Mouse (Mus musculus) liver, embryonic 15.5 days (tissue): ENCODE data around the gene Ric3. TPM values are rescaled to one million over a fixed set of nuclear protein-coding genes. Genes with fewer than 3 reads are reported as not detected.

Experiments used
- ATAC-seq: fragments of 200-750 bp; cut with Nextera tagmentation; 2 replicates; pipeline ENCODE4 v1.8.0; 2017; ENCODE audit warnings: moderate number of reproducible peaks, mild to moderate bottlenecking, moderate library complexity; ENCODE audit not compliant: insufficient read depth
- H3K27ac ChIP-seq: fragments of 300-500 bp; sonication (generic); replicated peaks from 2 replicates; pipeline ENCODE4 v1.5.1; 2015; ENCODE audit warnings: mild to moderate bottlenecking, inconsistent platforms
- H3K27me3 ChIP-seq: fragments of 300-500 bp; sonication (generic); 2 replicates; pipeline ENCODE4 v1.6.1; 2015; ENCODE audit warnings: mild to moderate bottlenecking, inconsistent platforms
- H3K36me3 ChIP-seq: fragments of 300-500 bp; sonication (generic); replicated peaks from 2 replicates; pipeline ENCODE4 v1.6.1; 2015; ENCODE audit warnings: moderate library complexity, mild to moderate bottlenecking, inconsistent platforms
- H3K4me1 ChIP-seq: fragments of 300-500 bp; sonication (generic); replicated peaks from 2 replicates; pipeline ENCODE4 v1.6.1; 2015; ENCODE audit warnings: inconsistent platforms
- H3K4me2 ChIP-seq: fragments of 300-500 bp; sonication (generic); 2 replicates; pipeline ENCODE4 v1.6.1; 2015; ENCODE audit warnings: moderate library complexity, mild to moderate bottlenecking, inconsistent platforms
- H3K4me3 ChIP-seq: fragments of 300-500 bp; sonication (generic); replicated peaks from 2 replicates; pipeline ENCODE4 v1.5.1; 2015; ENCODE audit warnings: mild to moderate bottlenecking, inconsistent platforms
- H3K9ac ChIP-seq: fragments of 300-500 bp; sonication (generic); 2 replicates; pipeline ENCODE4 v1.6.1; 2015; ENCODE audit warnings: moderate library complexity, mild to moderate bottlenecking, inconsistent platforms
- H3K9me3 ChIP-seq: fragments of 300-500 bp; sonication (generic); replicated peaks from 2 replicates; pipeline ENCODE4 v1.6.1; 2016; ENCODE audit warnings: inconsistent platforms
- WGBS: fragments of 180-500 bp; shearing (Covaris S2); methylation state at CpG from one replicate; pipeline ENCODE4 v1.1.7; 2015; ENCODE audit warnings: mixed read lengths; ENCODE audit not compliant: insufficient replicate concordance; 5-methylcytosine and 5-hydroxymethylcytosine counted together
- polyA plus RNA-seq: library from polyadenylated mRNA; unstranded; fragments of >200 nt; fragmentation: Nextera tagmentation; extraction: Ambion mirVana; gene quantifications from 2 replicates; pipeline ENCODE4 v1.2.1, GENCODE M21; 2015

Ric3 gene
- polyA plus RNA-seq, 1 experiment from 2014 or later = 0.53 TPM

DNA sequence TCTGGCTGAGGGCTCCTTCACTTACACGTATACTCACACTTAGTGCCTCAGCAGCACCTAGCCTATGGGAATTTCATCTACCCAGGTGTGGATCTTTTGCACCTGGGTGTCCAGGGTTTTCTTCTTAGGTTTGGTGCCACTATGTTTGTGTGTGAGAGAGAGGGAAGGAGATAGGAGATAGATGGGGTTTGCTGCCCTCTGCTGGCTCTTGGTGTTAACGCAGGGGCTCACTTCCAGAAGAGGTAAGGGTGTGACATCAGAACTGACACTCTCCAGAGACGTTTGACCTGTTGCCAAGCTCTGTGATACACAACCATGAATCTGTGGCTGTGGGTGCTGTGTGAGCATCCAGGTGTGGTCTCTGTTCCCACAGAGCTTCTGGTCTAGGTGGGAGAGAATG is 61.7 kb downstream of the Ric3 start:
- no peaks in the 10 kb centered on the region for H3K27me3 ChIP-seq
- H3K27ac ChIP-seq = no peak overlapping the region
- H3K36me3 ChIP-seq = no peaks in the 10 kb centered on the region
- H3K9ac ChIP-seq = no peak overlapping the region
- H3K4me3 ChIP-seq = no peak overlapping the region
- no peaks in the 10 kb centered on the region for H3K9me3 ChIP-seq
- 21% methylated on average over 3 of the region's 3 CpGs for WGBS
- H3K4me2 ChIP-seq = no peak overlapping the region
- no peak for ATAC-seq
- H3K4me1 ChIP-seq = no peaks in the 10 kb centered on the region

- H3K27me3 ChIP-seq = 0 out of 2 replicates have a peak, but pooled peaks cover 3% of the 10 kb centered on the region
- H3K9ac ChIP-seq = no peak overlapping the region
- 69% methylated on average over 7 of the region's 7 CpGs for WGBS
- H3K4me1 ChIP-seq = no peaks in the 10 kb centered on the region
- no peaks in the 10 kb centered on the region for H3K36me3 ChIP-seq
- no peak overlapping the region for H3K27ac ChIP-seq
- H3K4me2 ChIP-seq = no peak overlapping the region
- no peak overlapping the region for H3K4me3 ChIP-seq
- H3K9me3 ChIP-seq = no peaks in the 10 kb centered on the region
- no peak for ATAC-seq
Measured at GRCm38 (mm10) chr7:109019243-109019642, 63.9 kb downstream of the Ric3 start.

DNA sequence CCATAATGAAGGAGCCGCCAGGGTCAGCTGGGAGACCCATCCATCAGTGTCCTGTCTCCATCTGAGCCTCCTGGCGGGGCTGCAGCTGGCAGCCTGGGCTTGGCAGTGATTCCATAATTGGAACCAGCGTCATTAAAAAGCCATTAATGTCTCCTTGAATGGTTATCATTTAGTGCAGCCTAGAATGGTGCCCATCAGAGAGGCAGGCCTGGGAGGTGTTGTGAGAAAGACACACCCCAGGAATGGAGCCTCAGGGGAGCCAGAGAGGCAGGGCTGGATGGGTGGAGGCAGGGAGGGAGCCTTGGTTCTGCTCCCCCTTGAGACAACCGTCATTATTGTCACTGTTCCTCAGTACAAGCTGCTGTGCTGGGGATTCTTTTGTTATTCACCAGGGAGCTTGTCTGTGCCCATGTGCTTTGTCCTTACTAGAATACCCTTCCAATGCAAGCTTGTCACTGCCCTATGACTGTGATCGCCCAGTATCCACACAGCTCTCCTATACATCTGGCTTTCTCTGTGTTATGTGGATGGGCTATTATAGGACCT is 66.7 kb downstream of the Ric3 start:
- Histone ChIP-seq H3K9ac (no peak overlapping the region), H3K4me2 (no peak overlapping the region), H3K27ac (no peak overlapping the region), H3K4me1 (no peaks in the 10 kb centered on the region), H3K4me3 (no peak overlapping the region), H3K9me3 (no peaks in the 10 kb centered on the region), H3K36me3 (no peaks in the 10 kb centered on the region), H3K27me3 (peaks cover 23% of the 10 kb centered on the region)
- 46% methylated on average over 5 of the region's 5 CpGs for WGBS
- ATAC-seq = no peak

DNA sequence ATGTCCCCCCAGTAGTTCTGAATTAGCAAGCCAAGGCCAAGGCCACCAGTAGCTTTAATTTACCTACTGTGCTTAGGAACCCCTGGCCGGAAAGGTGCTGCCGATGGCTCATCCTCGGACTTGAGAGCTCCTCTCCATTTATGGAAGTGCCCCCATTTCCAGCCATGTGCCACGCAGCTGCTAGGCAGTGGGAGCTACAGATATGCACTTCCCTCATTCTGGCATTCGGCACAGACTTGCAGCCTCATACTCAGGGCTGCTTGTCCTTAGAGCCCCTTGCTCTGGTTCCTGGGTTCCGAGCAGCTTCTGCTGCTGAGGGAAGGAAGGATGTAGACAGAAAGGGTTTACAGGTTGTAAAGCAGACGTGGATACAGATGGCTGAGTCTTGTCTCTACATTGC is 68.3 kb downstream of the Ric3 start:
- no peak overlapping the region for H3K27ac ChIP-seq
- no peak overlapping the region for H3K4me3 ChIP-seq
- peaks cover 39% of the 10 kb centered on the region for H3K27me3 ChIP-seq
- no peaks in the 10 kb centered on the region; the same call in 1 of the 2 replicates for H3K4me1 ChIP-seq
- 56% methylated on average over 7 of the region's 7 CpGs for WGBS
- H3K9me3 ChIP-seq = no peaks in the 10 kb centered on the region
- no peak overlapping the region for H3K4me2 ChIP-seq
- H3K36me3 ChIP-seq = no peaks in the 10 kb centered on the region
- no peak overlapping the region for H3K9ac ChIP-seq
- no peak for ATAC-seq

GRCm38 (mm10) chr7:109012998-109013625 is 70.0 kb downstream of the Ric3 start:
- Histone ChIP-seq H3K4me1 (no peaks in the 10 kb centered on the region; the same call in 1 of the 2 replicates), H3K4me2 (no peak overlapping the region), H3K9ac (no peak overlapping the region), H3K27me3 (peaks cover 52% of the 10 kb centered on the region), H3K36me3 (no peaks in the 10 kb centered on the region), H3K27ac (no peak overlapping the region), H3K4me3 (no peak overlapping the region), H3K9me3 (no peaks in the 10 kb centered on the region)
- 40% methylated on average over 4 of the region's 4 CpGs for WGBS
- no peak for ATAC-seq

- no peak overlapping the region for H3K4me3 ChIP-seq
- no peak for ATAC-seq
- WGBS = 62% methylated on average over 1 of the region's 1 CpGs
- no peaks in the 10 kb centered on the region; the same call in 1 of the 2 replicates for H3K4me1 ChIP-seq
- H3K4me2 ChIP-seq = no peak overlapping the region
- no peaks in the 10 kb centered on the region for H3K36me3 ChIP-seq
- H3K27me3 ChIP-seq = peaks cover 52% of the 10 kb centered on the region
- H3K9me3 ChIP-seq = no peaks in the 10 kb centered on the region
- H3K27ac ChIP-seq = no peak overlapping the region
- H3K9ac ChIP-seq = no peak overlapping the region
Measured at GRCm38 (mm10) chr7:109012575-109012974, 70.6 kb downstream of the Ric3 start.

GRCm38 (mm10) chr7:109011596-109012180 is 71.4 kb downstream of the Ric3 start:
- no peaks in the 10 kb centered on the region; the same call in 1 of the 2 replicates for H3K4me1 ChIP-seq
- peaks cover 52% of the 10 kb centered on the region for H3K27me3 ChIP-seq
- H3K9me3 ChIP-seq = no peaks in the 10 kb centered on the region
- H3K36me3 ChIP-seq = no peaks in the 10 kb centered on the region
- no peak overlapping the region for H3K4me3 ChIP-seq
- no peak overlapping the region for H3K9ac ChIP-seq
- no peak for ATAC-seq
- 46% methylated on average over 8 of the region's 8 CpGs for WGBS
- no peak overlapping the region for H3K27ac ChIP-seq
- no peak overlapping the region for H3K4me2 ChIP-seq

- Histone ChIP-seq H3K4me2 (peak overlapping the region; percentile 40), H3K27me3 (peaks cover 52% of the 10 kb centered on the region), H3K4me3 (peak overlapping the region; percentile 29), H3K9me3 (no peaks in the 10 kb centered on the region), H3K36me3 (no peaks in the 10 kb centered on the region), H3K9ac (no peak overlapping the region), H3K4me1 (no peaks in the 10 kb centered on the region; the same call in 1 of the 2 replicates), H3K27ac (no peak overlapping the region)
- WGBS = 4% methylated on average over 79 of the region's 82 CpGs
- no peak for ATAC-seq
Measured at GRCm38 (mm10) chr7:109010720-109011595, 72.2 kb downstream of the Ric3 start.

DNA sequence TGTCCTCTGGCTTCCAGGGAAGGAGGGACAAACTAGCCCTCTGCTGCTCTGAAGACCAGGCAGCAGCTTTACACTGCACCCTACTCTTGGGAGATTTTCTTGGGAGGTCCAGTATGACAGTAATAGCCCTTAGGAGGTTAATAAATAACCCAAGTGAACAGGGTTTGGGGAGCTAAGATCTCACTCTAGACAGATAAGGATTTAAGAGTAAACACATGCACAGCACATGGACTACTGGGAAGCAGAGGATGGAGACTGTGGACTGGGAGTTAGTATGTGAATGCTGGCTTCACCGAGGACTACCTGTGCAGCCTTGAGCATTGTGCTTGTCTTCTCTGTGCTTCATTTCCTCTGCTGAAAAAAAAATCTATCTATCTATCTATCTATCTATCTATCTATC is 73.9 kb downstream of the Ric3 start:
- 77% methylated on average over 1 of the region's 1 CpGs for WGBS
- no peak overlapping the region for H3K4me3 ChIP-seq
- H3K9ac ChIP-seq = no peak overlapping the region
- H3K9me3 ChIP-seq = no peaks in the 10 kb centered on the region
- ATAC-seq = no peak
- no peak overlapping the region for H3K27ac ChIP-seq
- no peaks in the 10 kb centered on the region; the same call in 1 of the 2 replicates for H3K4me1 ChIP-seq
- H3K27me3 ChIP-seq = peaks cover 49% of the 10 kb centered on the region
- no peaks in the 10 kb centered on the region for H3K36me3 ChIP-seq
- no peak overlapping the region for H3K4me2 ChIP-seq

- Histone ChIP-seq H3K27me3 (0 out of 2 replicates have a peak, but pooled peaks cover 2% of the 10 kb centered on the region), H3K9ac (no peak overlapping the region), H3K4me1 (no peaks in the 10 kb centered on the region), H3K36me3 (no peaks in the 10 kb centered on the region), H3K9me3 (no peaks in the 10 kb centered on the region), H3K4me2 (no peak overlapping the region), H3K4me3 (no peak overlapping the region), H3K27ac (no peak overlapping the region)
- ATAC-seq = no peak
- WGBS = 17% methylated on average over 3 of the region's 3 CpGs
Measured at GRCm38 (mm10) chr7:109003653-109004052, 79.5 kb downstream of the Ric3 start.

- H3K4me3 ChIP-seq = no peak overlapping the region
- H3K9ac ChIP-seq = no peak overlapping the region
- H3K27ac ChIP-seq = no peak overlapping the region
- no peak overlapping the region for H3K4me2 ChIP-seq
- 56% methylated on average over 4 of the region's 4 CpGs for WGBS
- H3K27me3 ChIP-seq = no peaks in the 10 kb centered on the region
- H3K4me1 ChIP-seq = no peaks in the 10 kb centered on the region
- ATAC-seq = no peak
- no peaks in the 10 kb centered on the region for H3K36me3 ChIP-seq
- no peaks in the 10 kb centered on the region for H3K9me3 ChIP-seq
Measured at GRCm38 (mm10) chr7:109001971-109002370, 81.2 kb downstream of the Ric3 start.
